Mouse (Mus musculus) heart, embryonic 11.5 days (tissue): ENCODE results near the gene Tanc1. TPM values are rescaled to one million over a fixed set of nuclear protein-coding genes. Genes with fewer than 3 reads are reported as not detected.

Experiments
- ATAC-seq: fragments of 200-750 bp; cut with Nextera tagmentation; replicated peaks from 2 replicates; pipeline ENCODE4 v1.8.0; 2017; ENCODE audit warnings: moderate library complexity; ENCODE audit not compliant: insufficient number of reproducible peaks, low FRiP score, low TSS enrichment
- H3K27ac ChIP-seq: fragments of 300-500 bp; sonication (generic); 2 replicates; pipeline ENCODE4 v1.5.1; 2014; ENCODE audit warnings: mild to moderate bottlenecking, low read depth, low read length
- H3K27me3 ChIP-seq: fragments of 300-500 bp; sonication (generic); 2 replicates; pipeline ENCODE4 v1.6.1; 2014; ENCODE audit warnings: mild to moderate bottlenecking, low read length, mixed read lengths; ENCODE audit not compliant: control insufficient read depth, insufficient read depth
- H3K36me3 ChIP-seq: fragments of 300-500 bp; sonication (generic); 2 replicates; pipeline ENCODE4 v1.6.1; 2014; ENCODE audit warnings: mild to moderate bottlenecking, low read length, moderate library complexity, mixed read lengths; ENCODE audit not compliant: control insufficient read depth, insufficient read depth
- H3K4me1 ChIP-seq: fragments of 300-500 bp; sonication (generic); 2 replicates; pipeline ENCODE4 v1.6.1; 2014; ENCODE audit warnings: low read length; ENCODE audit not compliant: control insufficient read depth, insufficient read depth
- H3K4me2 ChIP-seq: fragments of 300-500 bp; sonication (generic); 2 replicates; pipeline ENCODE4 v1.6.1; 2014; ENCODE audit warnings: mild to moderate bottlenecking, moderate library complexity
- H3K4me3 ChIP-seq: fragments of 300-500 bp; sonication (generic); 2 replicates; pipeline ENCODE4 v1.5.1; 2014; ENCODE audit warnings: low read depth, low read length
- H3K9ac ChIP-seq: fragments of 300-500 bp; sonication (generic); 2 replicates; pipeline ENCODE4 v1.6.1; 2014; ENCODE audit warnings: mild to moderate bottlenecking, low read depth, low read length, moderate library complexity
- H3K9me3 ChIP-seq: fragments of 300-500 bp; sonication (generic); replicated peaks from 2 replicates; pipeline ENCODE4 v1.6.1; 2016; ENCODE audit warnings: low read length; ENCODE audit not compliant: control insufficient read depth
- WGBS: fragments of 180-500 bp; shearing (Covaris S2); extraction: QIAGEN DNeasy Blood & Tissue Kit; methylation state at CpG from one replicate; pipeline ENCODE4 v1.1.7; 2014; ENCODE audit not compliant: insufficient replicate concordance; 5-methylcytosine and 5-hydroxymethylcytosine counted together
- polyA plus RNA-seq: library from polyadenylated mRNA; unstranded; fragments of >200 nt; fragmentation: Nextera tagmentation; extraction: Ambion mirVana; gene quantifications from 2 replicates; pipeline ENCODE4 v1.2.1, GENCODE M21; 2014

Tanc1 gene
- polyA plus RNA-seq, 1 experiment from 2014 or later: 26.0 TPM

GRCm38 (mm10) chr2:59819415-59819814, 207.6 kb downstream of the Tanc1 start:
- no peak overlapping the region for H3K27ac ChIP-seq
- no peak overlapping the region for H3K4me2 ChIP-seq
- peaks cover 12% of the 10 kb centered on the region for H3K36me3 ChIP-seq
- H3K4me1 ChIP-seq: peaks cover 16% of the 10 kb centered on the region
- WGBS: 82% methylated on average over 6 of the region's 6 CpGs
- H3K9me3 ChIP-seq: no peaks in the 10 kb centered on the region
- no peak overlapping the region for H3K9ac ChIP-seq
- no peaks in the 10 kb centered on the region for H3K27me3 ChIP-seq
- H3K4me3 ChIP-seq: no peak overlapping the region
- ATAC-seq: no peak

- H3K36me3 ChIP-seq: peaks cover 7% of the 10 kb centered on the region
- H3K9me3 ChIP-seq: no peaks in the 10 kb centered on the region
- 84% methylated on average over 15 of the region's 15 CpGs for WGBS
- H3K4me1 ChIP-seq: peaks cover 21% of the 10 kb centered on the region
- no peak overlapping the region for H3K27ac ChIP-seq
- no peaks in the 10 kb centered on the region for H3K27me3 ChIP-seq
- no peak overlapping the region for H3K4me3 ChIP-seq
- H3K4me2 ChIP-seq: no peak overlapping the region
- no peak overlapping the region for H3K9ac ChIP-seq
- ATAC-seq: no peak
Observed at GRCm38 (mm10) chr2:59820088-59820487, 208.2 kb downstream of the Tanc1 start.

- Histone ChIP-seq H3K4me3 (no peak overlapping the region), H3K4me1 (peaks cover 19% of the 10 kb centered on the region), H3K9ac (no peak overlapping the region), H3K27me3 (no peaks in the 10 kb centered on the region), H3K9me3 (no peaks in the 10 kb centered on the region), H3K36me3 (peaks cover 7% of the 10 kb centered on the region), H3K4me2 (no peak overlapping the region), H3K27ac (no peak overlapping the region)
- WGBS: 87% methylated on average over 2 of the region's 2 CpGs
- no peak for ATAC-seq
Observed at GRCm38 (mm10) chr2:59821044-59821443, 209.2 kb downstream of the Tanc1 start.

- Histone ChIP-seq H3K4me1 (peaks cover 42% of the 10 kb centered on the region), H3K27ac (peak overlapping the region; percentile 75), H3K36me3 (peaks cover 7% of the 10 kb centered on the region), H3K4me3 (no peak overlapping the region), H3K9me3 (no peaks in the 10 kb centered on the region), H3K27me3 (no peaks in the 10 kb centered on the region), H3K4me2 (peak overlapping the region; percentile 0; the same call in 1 of the 2 replicates), H3K9ac (no peak overlapping the region)
- 28% methylated on average over 8 of the region's 8 CpGs for WGBS
- ATAC-seq: peak; percentile 37; the same call in 1 of the 2 replicates
Observed at GRCm38 (mm10) chr2:59824289-59824688, 212.4 kb downstream of the Tanc1 start.

GRCm38 (mm10) chr2:59825380-59825779, 213.5 kb downstream of the Tanc1 start:
- peaks cover 53% of the 10 kb centered on the region for H3K4me1 ChIP-seq
- 90% methylated on average over 4 of the region's 4 CpGs for WGBS

GRCm38 (mm10) chr2:59828103-59828655, 216.3 kb downstream of the Tanc1 start:
- H3K27me3 ChIP-seq: no peaks in the 10 kb centered on the region

More at GRCm38 (mm10) chr2:59825380-59825779, 213.5 kb downstream of the Tanc1 start:
- Histone ChIP-seq H3K36me3 (peaks cover 4% of the 10 kb centered on the region), H3K9ac (no peak overlapping the region), H3K27me3 (no peaks in the 10 kb centered on the region), H3K9me3 (no peaks in the 10 kb centered on the region), H3K27ac (0 out of 2 replicates have a peak overlapping the region, but pooled peaks have one; percentile 75), H3K4me2 (no peak overlapping the region), H3K4me3 (no peak overlapping the region)
- ATAC-seq: no peak

GRCm38 (mm10) chr2:59828777-59829508, 217.1 kb downstream of the Tanc1 start:
- H3K27ac ChIP-seq: peak overlapping the region; percentile 96
- peak overlapping the region; percentile 41 for H3K4me2 ChIP-seq
- WGBS: 9% methylated on average over 14 of the region's 14 CpGs
- H3K27me3 ChIP-seq: no peaks in the 10 kb centered on the region
- peak overlapping the region; percentile 56; the same call in 1 of the 2 replicates for H3K9ac ChIP-seq
- H3K4me3 ChIP-seq: no peak overlapping the region
- no peaks in the 10 kb centered on the region for H3K36me3 ChIP-seq
- H3K9me3 ChIP-seq: no peaks in the 10 kb centered on the region
- peaks cover 75% of the 10 kb centered on the region for H3K4me1 ChIP-seq
- peak; percentile 70 for ATAC-seq

More at GRCm38 (mm10) chr2:59828103-59828655, 216.3 kb downstream of the Tanc1 start:
- Histone ChIP-seq H3K4me2 (peak overlapping the region; percentile 41; the same call in 1 of the 2 replicates), H3K9me3 (no peaks in the 10 kb centered on the region), H3K27ac (peak overlapping the region; percentile 96), H3K9ac (peak overlapping the region; percentile 28; the same call in 1 of the 2 replicates), H3K4me1 (peaks cover 73% of the 10 kb centered on the region), H3K4me3 (no peak overlapping the region), H3K36me3 (0 out of 2 replicates have a peak, but pooled peaks cover 2% of the 10 kb centered on the region)
- 55% methylated on average over 11 of the region's 11 CpGs for WGBS
- no peak for ATAC-seq

- no peak for ATAC-seq
Observed at GRCm38 (mm10) chr2:59829718-59830117, 217.9 kb downstream of the Tanc1 start.

More at GRCm38 (mm10) chr2:59829718-59830117, 217.9 kb downstream of the Tanc1 start:
- H3K27me3 ChIP-seq: no peaks in the 10 kb centered on the region
- peak overlapping the region; percentile 56; the same call in 1 of the 2 replicates for H3K9ac ChIP-seq
- H3K9me3 ChIP-seq: no peaks in the 10 kb centered on the region
- H3K4me3 ChIP-seq: no peak overlapping the region
- H3K27ac ChIP-seq: peak overlapping the region; percentile 96
- no peaks in the 10 kb centered on the region for H3K36me3 ChIP-seq
- 58% methylated on average over 7 of the region's 7 CpGs for WGBS
- peaks cover 75% of the 10 kb centered on the region for H3K4me1 ChIP-seq
- peak overlapping the region; percentile 41 for H3K4me2 ChIP-seq
